Mouse (Mus musculus) hindbrain, embryonic 11.5 days (tissue): ENCODE data around the gene Pkmyt1. TPM values are rescaled to one million over a fixed set of nuclear protein-coding genes. Genes with fewer than 3 reads are reported as not detected.
"Not testable (repeated sequence)": the region's sequence is repeated elsewhere in the genome, so short reads cannot be mapped to it uniquely, and the experiment has no call there.

Experiments used
- ATAC-seq: fragments of 200-750 bp; cut with Nextera tagmentation; 2 replicates; pipeline ENCODE4 v1.8.0; 2017; ENCODE audit warnings: mild to moderate bottlenecking, moderate TSS enrichment, moderate library complexity; ENCODE audit not compliant: low FRiP score
- DNase-seq: peaks from one replicate; pipeline ENCODE4 v3.0.0-alpha.2; 2015; ENCODE audit warnings: low spot score
- H3K27ac ChIP-seq: fragments of 300-500 bp; sonication (generic); 2 replicates; pipeline ENCODE4 v1.5.1; 2014; ENCODE audit warnings: mild to moderate bottlenecking, low read depth, low read length
- H3K27me3 ChIP-seq: fragments of 300-500 bp; sonication (generic); 2 replicates; pipeline ENCODE4 v1.6.1; 2014; ENCODE audit warnings: mild to moderate bottlenecking, low read length, moderate library complexity, mixed read lengths; ENCODE audit not compliant: control insufficient read depth, insufficient read depth
- H3K36me3 ChIP-seq: fragments of 300-500 bp; sonication (generic); 2 replicates; pipeline ENCODE4 v1.6.1; 2014; ENCODE audit warnings: mild to moderate bottlenecking, low read length, moderate library complexity, mixed read lengths; ENCODE audit not compliant: control insufficient read depth, insufficient read depth
- H3K4me1 ChIP-seq: fragments of 300-500 bp; sonication (generic); replicated peaks from 2 replicates; pipeline ENCODE4 v1.6.1; 2014; ENCODE audit warnings: low read length, mixed read lengths; ENCODE audit not compliant: control insufficient read depth, insufficient read depth
- H3K4me2 ChIP-seq: fragments of 300-500 bp; sonication (generic); replicated peaks from 2 replicates; pipeline ENCODE4 v1.6.1; 2014; ENCODE audit warnings: mild to moderate bottlenecking, low read depth, low read length
- H3K4me3 ChIP-seq: fragments of 300-500 bp; sonication (generic); 2 replicates; pipeline ENCODE4 v1.5.1; 2014; ENCODE audit warnings: low read depth, low read length
- H3K9ac ChIP-seq: fragments of 300-500 bp; sonication (generic); 2 replicates; pipeline ENCODE4 v1.6.1; 2014; ENCODE audit warnings: low read depth, low read length
- H3K9me3 ChIP-seq: fragments of 300-500 bp; sonication (generic); 2 replicates; pipeline ENCODE4 v1.6.1; 2016; ENCODE audit warnings: low read length; ENCODE audit not compliant: control insufficient read depth
- WGBS: fragments of 180-500 bp; shearing (Covaris S2); extraction: QIAGEN DNeasy Blood & Tissue Kit; methylation state at CpG from one replicate; pipeline ENCODE4 v1.1.7; 2014; 5-methylcytosine and 5-hydroxymethylcytosine counted together
- polyA plus RNA-seq: library from polyadenylated mRNA; unstranded; fragments of >200 nt; fragmentation: Nextera tagmentation; extraction: Ambion mirVana; gene quantifications from 2 replicates; pipeline ENCODE4 v1.2.1, GENCODE M21; 2014

Pkmyt1 gene
- polyA plus RNA-seq, 1 experiment from 2014 or later: 30.2 TPM

DNA sequence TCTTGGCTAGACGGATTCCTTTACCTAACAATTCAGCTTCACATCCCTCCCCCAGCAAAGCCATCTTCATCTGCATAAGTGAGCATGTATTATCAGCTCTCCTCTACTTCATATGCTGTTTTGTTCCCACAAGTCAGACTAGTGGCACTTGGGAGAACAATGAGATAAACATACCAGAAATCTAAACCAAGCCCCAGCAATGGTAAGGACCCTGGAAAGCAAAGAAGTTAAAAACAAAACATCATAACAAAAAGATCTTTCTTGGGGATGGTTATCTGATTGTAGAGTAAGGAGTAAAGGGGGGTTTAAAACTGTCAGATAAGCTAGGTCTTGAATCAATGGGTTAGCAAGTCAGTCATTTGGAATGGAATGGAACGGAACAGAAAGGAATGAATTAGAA, 44.4 kb downstream of the Pkmyt1 start:
- Histone ChIP-seq H3K9ac (peak overlapping the region; percentile 87), H3K4me2 (peak overlapping the region; percentile 36), H3K27me3 (no peaks in the 10 kb centered on the region), H3K36me3 (no peaks in the 10 kb centered on the region), H3K9me3 (no peaks in the 10 kb centered on the region), H3K4me3 (peak overlapping the region; percentile 65), H3K27ac (no peak overlapping the region), H3K4me1 (no peaks in the 10 kb centered on the region)
- 15% methylated on average over 2 of the region's 2 CpGs for WGBS
- no peak for ATAC-seq
- no peak for DNase-seq

GRCm38 (mm10) chr17:23770896-23771283, 44.8 kb downstream of the Pkmyt1 start:
- no peaks in the 10 kb centered on the region for H3K9me3 ChIP-seq
- DNase-seq (no peak), ATAC-seq (peak; percentile 67; the same call in 1 of the 2 replicates)
- H3K4me1 ChIP-seq: no peaks in the 10 kb centered on the region
- H3K36me3 ChIP-seq: no peaks in the 10 kb centered on the region
- peak overlapping the region; percentile 65 for H3K4me3 ChIP-seq
- no peaks in the 10 kb centered on the region for H3K27me3 ChIP-seq
- 1% methylated on average over 19 of the region's 19 CpGs for WGBS
- H3K4me2 ChIP-seq: peak overlapping the region; percentile 36
- peak overlapping the region; percentile 90 for H3K27ac ChIP-seq
- H3K9ac ChIP-seq: peak overlapping the region; percentile 87

DNA sequence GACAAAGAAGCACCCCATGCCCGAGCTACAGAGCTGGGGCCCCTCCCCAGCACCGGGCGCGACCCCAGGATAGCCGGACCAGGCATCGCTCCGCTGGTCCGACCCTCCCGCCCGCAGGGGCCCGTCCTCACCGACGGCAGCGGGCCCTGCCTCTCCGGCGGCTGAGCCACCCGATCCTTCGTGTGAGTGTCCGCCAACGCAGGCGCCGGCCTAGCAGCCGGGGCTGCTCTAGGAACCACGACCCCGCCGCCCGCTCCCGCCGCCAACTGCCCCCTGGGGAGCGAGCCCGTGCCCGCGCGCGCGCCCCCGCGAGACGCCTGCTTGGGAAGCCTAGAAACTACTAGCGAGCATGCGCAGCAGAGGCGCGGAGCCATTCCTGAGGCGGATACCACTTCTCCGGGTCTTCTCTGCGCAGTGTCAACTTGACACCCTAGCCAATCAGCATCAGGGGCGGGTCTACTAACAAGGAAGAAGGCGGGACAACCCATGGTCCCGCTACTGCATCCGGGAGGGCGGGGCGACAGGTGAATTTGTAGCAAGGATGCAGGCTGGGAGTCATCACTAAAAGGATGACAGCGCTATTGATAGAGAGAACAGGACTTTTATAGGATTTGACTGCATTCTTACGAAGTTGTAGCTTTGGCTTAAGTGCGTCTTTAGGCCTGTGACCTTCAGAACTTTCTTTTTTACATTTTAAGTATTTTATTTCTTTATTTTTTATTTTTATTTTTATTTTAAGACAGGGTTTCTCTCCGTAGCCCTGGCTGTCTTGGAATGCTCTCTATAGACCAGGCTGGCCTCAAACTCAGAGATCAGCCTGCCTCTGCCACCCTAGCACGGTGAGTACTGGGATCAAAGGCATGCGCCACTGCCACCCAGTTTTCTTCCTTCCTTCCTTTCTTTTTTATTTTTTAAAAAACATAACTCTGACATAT, 45.4 kb downstream of the Pkmyt1 start, which contains the start of gene Flywch1:
Gene Flywch1 (minus strand): TSS at position 319 of the 935 bp plus-strand sequence.
- Histone ChIP-seq H3K9ac (peak within 1 kb of the TSS; percentile 87), H3K4me1 (no peaks in the 10 kb centered on the region), H3K4me2 (peak within 1 kb of the TSS; percentile 36), H3K27ac (peak within 1 kb of the TSS; percentile 90), H3K9me3 (no peaks in the 10 kb centered on the region), H3K27me3 (no peaks in the 10 kb centered on the region), H3K36me3 (no peaks in the 10 kb centered on the region), H3K4me3 (peak within 1 kb of the TSS; percentile 65)
- ATAC-seq: peak; percentile 98
- DNase-seq: peak; percentile 99
- 4% methylated on average over 51 of the region's 58 CpGs for WGBS

GRCm38 (mm10) chr17:23772219-23772556, 46.1 kb downstream of the Pkmyt1 start:
- peak overlapping the region; percentile 26; the same call in 1 of the 2 replicates for H3K4me2 ChIP-seq
- not testable (repeated sequence) for H3K27me3 ChIP-seq, ATAC-seq, H3K9ac ChIP-seq, H3K4me1 ChIP-seq, H3K36me3 ChIP-seq, DNase-seq, H3K4me3 ChIP-seq, H3K27ac ChIP-seq, H3K9me3 ChIP-seq
- WGBS: 91% methylated on average over 2 of the region's 2 CpGs

GRCm38 (mm10) chr17:23773676-23774075, 47.5 kb downstream of the Pkmyt1 start:
- Histone ChIP-seq H3K27ac (no peak overlapping the region), H3K27me3 (no peaks in the 10 kb centered on the region), H3K36me3 (no peaks in the 10 kb centered on the region), H3K4me3 (no peak overlapping the region), H3K4me2 (no peak overlapping the region), H3K4me1 (no peaks in the 10 kb centered on the region), H3K9ac (no peak overlapping the region), H3K9me3 (no peaks in the 10 kb centered on the region)
- 69% methylated on average over 6 of the region's 6 CpGs for WGBS
- ATAC-seq (no peak), DNase-seq (no peak)

DNA sequence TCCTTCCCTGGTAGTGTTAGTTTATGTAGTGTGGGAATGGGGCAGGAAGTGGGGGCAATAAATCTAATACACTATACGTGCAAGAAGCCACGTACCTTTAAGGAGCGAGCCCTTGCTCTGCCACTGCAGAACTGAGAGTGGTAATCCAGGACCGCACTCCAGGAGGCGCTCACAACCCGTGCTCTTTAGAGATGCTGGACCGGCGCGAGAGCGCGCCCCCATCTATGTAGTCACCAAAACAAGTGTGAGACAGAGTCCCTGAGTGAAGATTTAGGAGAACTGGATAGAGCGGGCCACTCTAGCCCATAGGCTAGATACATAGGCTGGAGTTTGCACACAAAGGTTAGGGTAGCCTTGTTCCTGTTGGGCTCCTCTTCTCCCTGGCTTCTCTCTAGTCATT, 48.0 kb downstream of the Pkmyt1 start:
- WGBS: 11% methylated on average over 12 of the region's 12 CpGs
- H3K27me3 ChIP-seq: no peaks in the 10 kb centered on the region
- H3K9ac ChIP-seq: no peak overlapping the region
- 0 out of 2 replicates have a peak, but pooled peaks have one; percentile 6 for ATAC-seq
- H3K9me3 ChIP-seq: no peaks in the 10 kb centered on the region
- no peak overlapping the region for H3K4me2 ChIP-seq
- H3K36me3 ChIP-seq: no peaks in the 10 kb centered on the region
- H3K27ac ChIP-seq: no peak overlapping the region
- H3K4me3 ChIP-seq: no peak overlapping the region
- no peaks in the 10 kb centered on the region for H3K4me1 ChIP-seq
- DNase-seq: peak; percentile 85

DNA sequence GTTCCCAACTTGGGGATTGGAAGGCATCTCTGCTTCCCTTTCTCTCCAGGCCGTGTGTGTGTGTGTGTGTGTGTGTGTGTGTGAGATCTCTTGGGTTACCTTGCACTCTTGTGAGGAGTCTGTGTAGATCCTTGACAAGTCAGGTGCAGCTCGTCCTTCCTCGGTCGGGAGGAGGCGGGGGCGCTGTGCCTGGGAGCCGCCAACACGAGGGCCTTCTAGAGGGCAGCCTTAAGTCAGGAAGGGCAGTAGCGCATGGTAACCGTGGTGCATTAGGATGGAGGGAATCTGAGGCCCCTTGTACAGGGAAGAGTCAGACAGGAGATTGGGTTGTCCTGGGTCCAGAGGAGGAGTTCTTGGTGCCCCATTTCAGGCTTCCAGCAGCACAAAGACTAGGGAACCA, 50.1 kb downstream of the Pkmyt1 start:
- Histone ChIP-seq H3K4me3 (no peak overlapping the region), H3K4me2 (no peak overlapping the region)
- 81% methylated on average over 9 of the region's 10 CpGs for WGBS

DNA sequence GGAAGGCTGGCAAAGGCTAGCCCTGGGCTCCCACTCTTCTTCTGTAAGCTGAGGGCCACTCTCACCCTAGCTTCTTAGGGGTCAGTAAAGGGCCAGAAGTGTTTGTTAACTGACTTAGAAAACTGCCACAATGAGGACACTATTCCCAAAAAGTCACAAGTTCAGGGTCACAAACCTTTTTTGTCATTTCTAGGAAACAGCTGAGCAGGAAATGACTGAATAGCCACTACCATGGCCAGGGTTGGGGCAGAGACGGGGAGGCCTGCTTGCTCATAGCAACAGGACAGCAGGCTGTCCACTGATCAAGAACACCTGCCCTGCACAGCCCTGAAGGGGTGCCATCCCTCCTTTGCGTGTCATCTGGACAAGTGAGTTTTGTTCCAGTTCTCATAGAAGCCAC, 51.0 kb downstream of the Pkmyt1 start:
- no peaks in the 10 kb centered on the region for H3K27me3 ChIP-seq
- DNase-seq (no peak), ATAC-seq (no peak)
- H3K4me2 ChIP-seq: no peak overlapping the region
- H3K27ac ChIP-seq: no peak overlapping the region
- H3K36me3 ChIP-seq: no peaks in the 10 kb centered on the region
- H3K4me1 ChIP-seq: no peaks in the 10 kb centered on the region
- no peak overlapping the region for H3K4me3 ChIP-seq
- H3K9ac ChIP-seq: no peak overlapping the region
- WGBS: 82% methylated on average over 2 of the region's 2 CpGs
- H3K9me3 ChIP-seq: no peaks in the 10 kb centered on the region

More for the DNA sequence above, 50.1 kb downstream of the Pkmyt1 start:
- no peak overlapping the region for H3K27ac ChIP-seq
- no peak overlapping the region for H3K9ac ChIP-seq
- H3K9me3 ChIP-seq: no peaks in the 10 kb centered on the region
- H3K27me3 ChIP-seq: no peaks in the 10 kb centered on the region
- H3K4me1 ChIP-seq: no peaks in the 10 kb centered on the region
- no peaks in the 10 kb centered on the region for H3K36me3 ChIP-seq
- DNase-seq (no peak), ATAC-seq (no peak)

- Histone ChIP-seq H3K27me3 (no peaks in the 10 kb centered on the region), H3K9ac (no peak overlapping the region), H3K4me2 (no peak overlapping the region), H3K9me3 (no peaks in the 10 kb centered on the region), H3K4me1 (no peaks in the 10 kb centered on the region), H3K36me3 (no peaks in the 10 kb centered on the region), H3K27ac (no peak overlapping the region), H3K4me3 (no peak overlapping the region)
- WGBS: 50% methylated on average over 2 of the region's 2 CpGs
- ATAC-seq (no peak), DNase-seq (no peak)
These were observed 52.3 kb downstream of the Pkmyt1 start for GRCm38 (mm10) chr17:23778447-23778846.
